Mouse (Mus musculus): ENCODE measurements around the gene Capn7. TPM values are rescaled to one million over a fixed set of nuclear protein-coding genes. Genes with fewer than 3 reads are reported as not detected.

Capn7 gene
- polyA plus RNA-seq, 1 experiment, result 38.0 TPM

DNA sequence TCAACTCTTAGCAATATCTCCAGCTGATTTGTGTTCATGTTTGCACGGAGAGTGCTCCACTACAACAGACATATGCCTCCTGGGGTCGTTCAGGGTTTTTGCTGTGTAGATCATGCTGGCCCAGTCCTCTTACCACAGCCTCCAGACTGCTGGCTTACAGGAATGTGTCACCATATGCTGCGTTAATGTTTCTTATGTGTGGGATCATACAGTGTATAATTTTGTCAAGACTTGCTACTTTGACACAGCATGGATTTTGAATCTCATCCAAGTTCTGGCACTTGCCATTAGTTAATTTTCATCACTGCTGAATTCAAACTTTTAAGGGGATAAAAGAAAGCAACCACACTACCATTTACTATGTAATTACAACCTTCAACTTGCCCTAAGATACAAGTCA lies 673 bp upstream of the Capn7 start:
- peak overlapping the region; percentile 48 for H3K4me3 ChIP-seq (replicated peaks; ENCODE audit: insufficient read depth, low read depth, low read length)
- WGBS, result 8% methylated on average over 3 of the region's 3 CpGs
- H3K27ac ChIP-seq (ENCODE audit: insufficient read depth, low read length), result no peak overlapping the region
- H3K4me1 ChIP-seq (ENCODE audit: control insufficient read depth, insufficient read depth, low read length), result peaks cover 6% of the 10 kb centered on the region
- H3K27me3 ChIP-seq (ENCODE audit: control insufficient read depth, insufficient read depth, low read length), result no peaks in the 10 kb centered on the region
- peak in 1 of 2 experiments; percentile 38 for DNase-seq
- no peak for TF ChIP-seq CTCF (IDR thresholded peaks at IDR 0.05; ENCODE audit: borderline replicate concordance, insufficient read depth, low read depth, low read length)
- no peak for TF ChIP-seq POLR2A (IDR thresholded peaks at IDR 0.05; ENCODE audit: borderline replicate concordance, insufficient read depth, low read length)

GRCm38 (mm10) chr14:31337406-31337805 lies 968 bp downstream of the Capn7 start:
- H3K4me1 ChIP-seq (ENCODE audit: control insufficient read depth, insufficient read depth, low read length), result peaks cover 6% of the 10 kb centered on the region
- H3K4me3 ChIP-seq (replicated peaks; ENCODE audit: insufficient read depth, low read depth, low read length), result peak overlapping the region; percentile 77
- WGBS, result 16% methylated on average over 7 of the region's 7 CpGs
- no peak overlapping the region for H3K27ac ChIP-seq (ENCODE audit: insufficient read depth, low read length)
- DNase-seq, result no peak
- TF ChIP-seq POLR2A (IDR thresholded peaks at IDR 0.05; ENCODE audit: borderline replicate concordance, insufficient read depth, low read length) (no peak), CTCF (IDR thresholded peaks at IDR 0.05; ENCODE audit: borderline replicate concordance, insufficient read depth, low read depth, low read length) (no peak)
- no peaks in the 10 kb centered on the region for H3K27me3 ChIP-seq (ENCODE audit: control insufficient read depth, insufficient read depth, low read length)

DNA sequence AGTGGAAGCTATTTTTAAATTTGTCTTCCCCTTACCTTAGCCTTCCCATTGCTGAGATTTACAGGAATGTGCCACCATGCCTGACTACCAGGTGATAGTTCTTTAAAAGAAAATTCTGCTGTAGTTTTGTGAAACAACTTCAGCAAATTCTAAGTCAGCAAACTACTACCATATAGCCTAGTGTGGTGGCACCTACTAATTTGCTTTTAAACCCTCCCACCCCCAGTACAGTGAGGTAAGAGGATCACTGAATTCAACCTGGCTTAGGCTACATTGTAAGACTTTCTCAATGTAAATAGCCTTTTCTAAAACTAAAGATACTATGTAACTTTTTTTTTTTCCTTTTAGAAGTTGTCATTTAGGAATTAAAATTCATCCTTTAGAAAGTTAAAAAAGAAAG lies 1.5 kb downstream of the Capn7 start:
- TF ChIP-seq CTCF (IDR thresholded peaks at IDR 0.05; ENCODE audit: borderline replicate concordance, insufficient read depth, low read depth, low read length), result no peak
- no peak for TF ChIP-seq POLR2A (IDR thresholded peaks at IDR 0.05; ENCODE audit: borderline replicate concordance, insufficient read depth, low read length)
- no peak for DNase-seq

GRCm38 (mm10) chr14:31343241-31343640 lies 6.8 kb downstream of the Capn7 start:
- H3K27ac ChIP-seq (ENCODE audit: insufficient read depth, low read length), result no peak overlapping the region
- H3K4me3 ChIP-seq (replicated peaks; ENCODE audit: insufficient read depth, low read depth, low read length), result no peak overlapping the region
- peaks cover 6% of the 10 kb centered on the region for H3K4me1 ChIP-seq (ENCODE audit: control insufficient read depth, insufficient read depth, low read length)
- TF ChIP-seq CTCF (IDR thresholded peaks at IDR 0.05; ENCODE audit: borderline replicate concordance, insufficient read depth, low read depth, low read length) (no peak), POLR2A (IDR thresholded peaks at IDR 0.05; ENCODE audit: borderline replicate concordance, insufficient read depth, low read length) (no peak)
- DNase-seq, result no peak
- H3K27me3 ChIP-seq (ENCODE audit: control insufficient read depth, insufficient read depth, low read length), result no peaks in the 10 kb centered on the region
- 73% methylated on average over 8 of the region's 8 CpGs for WGBS

More for the DNA sequence above, 1.5 kb downstream of the Capn7 start:
- Histone ChIP-seq H3K27me3 (ENCODE audit: control insufficient read depth, insufficient read depth, low read length) (no peaks in the 10 kb centered on the region), H3K4me1 (ENCODE audit: control insufficient read depth, insufficient read depth, low read length) (peaks cover 6% of the 10 kb centered on the region), H3K4me3 (replicated peaks; ENCODE audit: insufficient read depth, low read depth, low read length) (peak overlapping the region; percentile 77), H3K27ac (ENCODE audit: insufficient read depth, low read length) (no peak overlapping the region)

DNA sequence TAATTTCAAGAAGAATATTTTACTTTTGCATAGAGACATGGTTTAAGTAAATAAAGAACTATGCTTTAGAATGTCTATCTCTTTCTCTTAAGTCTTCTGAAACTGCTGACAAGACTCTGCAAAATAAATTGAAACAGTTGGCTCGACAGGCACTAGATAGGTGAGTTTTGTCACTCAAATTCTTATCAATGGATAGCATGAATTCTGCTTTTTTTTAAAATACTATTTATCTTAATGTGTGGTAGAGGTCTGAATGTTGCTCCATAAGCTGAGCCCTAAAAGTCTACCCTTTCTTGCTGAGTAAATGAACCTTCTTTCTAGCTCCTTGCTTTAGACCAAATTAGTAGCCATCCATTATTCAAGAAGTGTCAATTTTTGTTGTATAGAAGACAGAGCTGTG lies 8.9 kb downstream of the Capn7 start:
- Histone ChIP-seq H3K4me3 (replicated peaks; ENCODE audit: insufficient read depth, low read depth, low read length) (no peak overlapping the region), H3K4me1 (ENCODE audit: control insufficient read depth, insufficient read depth, low read length) (no peaks in the 10 kb centered on the region), H3K27me3 (ENCODE audit: control insufficient read depth, insufficient read depth, low read length) (no peaks in the 10 kb centered on the region), H3K27ac (ENCODE audit: insufficient read depth, low read length) (no peak overlapping the region)
- WGBS, result 90% methylated on average over 1 of the region's 1 CpGs
- DNase-seq, result no peak
- TF ChIP-seq POLR2A (IDR thresholded peaks at IDR 0.05; ENCODE audit: borderline replicate concordance, insufficient read depth, low read length), result no peak
- TF ChIP-seq CTCF (IDR thresholded peaks at IDR 0.05; ENCODE audit: borderline replicate concordance, insufficient read depth, low read depth, low read length), result no peak

DNA sequence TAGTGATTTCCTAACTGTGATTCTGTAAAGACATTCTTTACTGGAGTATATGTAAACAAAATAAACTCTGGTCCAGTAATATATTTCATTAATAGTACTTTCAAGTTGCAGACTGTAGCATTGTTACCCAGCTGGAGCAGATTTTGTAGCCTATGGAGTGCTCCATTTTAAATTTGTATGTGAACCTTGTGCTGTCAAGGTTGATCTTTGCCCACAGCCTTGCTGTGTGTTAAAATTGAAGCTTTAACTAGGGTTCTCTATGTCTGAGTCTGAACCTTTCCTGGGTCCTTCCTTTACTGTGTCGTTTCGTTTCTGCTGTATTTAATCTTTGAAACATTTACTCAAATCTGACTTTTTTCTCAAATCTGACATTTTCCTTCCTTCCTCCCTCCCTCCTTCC lies 25.8 kb downstream of the Capn7 start:
- H3K4me3 ChIP-seq (replicated peaks; ENCODE audit: insufficient read depth, low read depth, low read length), result no peak overlapping the region
- no peak for DNase-seq
- TF ChIP-seq CTCF (IDR thresholded peaks at IDR 0.05; ENCODE audit: borderline replicate concordance, insufficient read depth, low read depth, low read length) (no peak), POLR2A (IDR thresholded peaks at IDR 0.05; ENCODE audit: borderline replicate concordance, insufficient read depth, low read length) (no peak)
- H3K4me1 ChIP-seq (ENCODE audit: control insufficient read depth, insufficient read depth, low read length), result no peaks in the 10 kb centered on the region
- WGBS, result 99% methylated on average over 2 of the region's 2 CpGs
- no peak overlapping the region for H3K27ac ChIP-seq (ENCODE audit: insufficient read depth, low read length)
- no peaks in the 10 kb centered on the region for H3K27me3 ChIP-seq (ENCODE audit: control insufficient read depth, insufficient read depth, low read length)

DNA sequence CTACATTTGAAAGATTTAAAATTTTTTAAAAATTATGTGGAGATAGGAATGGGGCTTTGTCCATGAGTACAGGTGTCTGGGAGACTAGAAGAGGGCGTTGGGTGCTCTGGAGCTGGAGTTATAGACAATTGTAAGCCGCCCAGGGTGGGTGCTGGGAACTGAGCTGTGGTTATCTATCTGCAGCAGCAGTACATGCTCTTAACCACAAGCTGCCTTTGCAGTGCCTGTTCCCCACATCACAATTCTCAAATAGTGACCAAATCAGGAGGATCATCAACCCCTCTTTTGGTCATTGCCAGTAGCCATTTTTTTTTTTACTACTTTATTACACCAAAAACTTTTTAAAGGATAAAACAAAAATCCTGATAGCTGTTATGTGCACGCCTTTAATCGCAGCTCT lies 28.2 kb downstream of the Capn7 start:
- H3K27ac ChIP-seq (ENCODE audit: insufficient read depth, low read length), result no peak overlapping the region
- TF ChIP-seq POLR2A (IDR thresholded peaks at IDR 0.05; ENCODE audit: borderline replicate concordance, insufficient read depth, low read length) (no peak), CTCF (IDR thresholded peaks at IDR 0.05; ENCODE audit: borderline replicate concordance, insufficient read depth, low read depth, low read length) (no peak)
- DNase-seq, result no peak
- H3K4me3 ChIP-seq (replicated peaks; ENCODE audit: insufficient read depth, low read depth, low read length), result no peak overlapping the region
- H3K27me3 ChIP-seq (ENCODE audit: control insufficient read depth, insufficient read depth, low read length), result no peaks in the 10 kb centered on the region
- no peaks in the 10 kb centered on the region for H3K4me1 ChIP-seq (ENCODE audit: control insufficient read depth, insufficient read depth, low read length)
- 99% methylated on average over 4 of the region's 4 CpGs for WGBS

GRCm38 (mm10) chr14:31365350-31365749 lies 28.9 kb downstream of the Capn7 start:
- no peaks in the 10 kb centered on the region for H3K27me3 ChIP-seq (ENCODE audit: control insufficient read depth, insufficient read depth, low read length)
- H3K4me3 ChIP-seq (replicated peaks; ENCODE audit: insufficient read depth, low read depth, low read length), result no peak overlapping the region
- TF ChIP-seq CTCF (IDR thresholded peaks at IDR 0.05; ENCODE audit: borderline replicate concordance, insufficient read depth, low read depth, low read length) (peak; percentile 76), POLR2A (IDR thresholded peaks at IDR 0.05; ENCODE audit: borderline replicate concordance, insufficient read depth, low read length) (no peak)
- no peaks in the 10 kb centered on the region for H3K4me1 ChIP-seq (ENCODE audit: control insufficient read depth, insufficient read depth, low read length)
- no peak overlapping the region for H3K27ac ChIP-seq (ENCODE audit: insufficient read depth, low read length)
- DNase-seq, result peak; percentile 76 to 83
